Mouse (Mus musculus) hindbrain, embryonic 13.5 days (tissue): ENCODE data around the gene D630023F18Rik. TPM values are rescaled to one million over a fixed set of nuclear protein-coding genes. Genes with fewer than 3 reads are reported as not detected.

Source experiments
- ATAC-seq: fragments of 200-750 bp; cut with Nextera tagmentation; 2 replicates; pipeline ENCODE4 v1.8.0; 2017; ENCODE audit warnings: moderate TSS enrichment; ENCODE audit not compliant: low FRiP score
- H3K27ac ChIP-seq: fragments of 300-500 bp; sonication (generic); 2 replicates; pipeline ENCODE4 v1.5.1; 2015; ENCODE audit warnings: inconsistent platforms, mild to moderate bottlenecking, moderate library complexity
- H3K27me3 ChIP-seq: fragments of 300-500 bp; sonication (generic); 2 replicates; pipeline ENCODE4 v1.6.1; 2015; ENCODE audit warnings: mild to moderate bottlenecking, inconsistent platforms
- H3K36me3 ChIP-seq: fragments of 300-500 bp; sonication (generic); 2 replicates; pipeline ENCODE4 v1.6.1; 2015; ENCODE audit warnings: mild to moderate bottlenecking, inconsistent platforms
- H3K4me1 ChIP-seq: fragments of 300-500 bp; sonication (generic); replicated peaks from 2 replicates; pipeline ENCODE4 v1.6.1; 2015; ENCODE audit warnings: inconsistent platforms
- H3K4me2 ChIP-seq: fragments of 300-500 bp; sonication (generic); 2 replicates; pipeline ENCODE4 v1.6.1; 2015; ENCODE audit warnings: inconsistent platforms, mild to moderate bottlenecking, moderate library complexity
- H3K4me3 ChIP-seq: fragments of 300-500 bp; sonication (generic); 2 replicates; pipeline ENCODE4 v1.5.1; 2015; ENCODE audit warnings: mild to moderate bottlenecking, inconsistent platforms
- H3K9ac ChIP-seq: fragments of 300-500 bp; sonication (generic); 2 replicates; pipeline ENCODE4 v1.6.1; 2015; ENCODE audit warnings: mild to moderate bottlenecking, inconsistent platforms
- H3K9me3 ChIP-seq: fragments of 300-500 bp; sonication (generic); 2 replicates; pipeline ENCODE4 v1.6.1; 2016; ENCODE audit warnings: inconsistent platforms
- WGBS: fragments of 180-500 bp; shearing (Covaris S2); methylation state at CpG from one replicate; pipeline ENCODE4 v1.1.7; 2015; 5-methylcytosine and 5-hydroxymethylcytosine counted together
- polyA plus RNA-seq: library from polyadenylated mRNA; unstranded; fragments of >200 nt; fragmentation: Nextera tagmentation; extraction: Ambion mirVana; gene quantifications from 2 replicates; pipeline ENCODE4 v1.2.1, GENCODE M21; 2015

Gene D630023F18Rik
- polyA plus RNA-seq, 1 experiment from 2014 or later: 0.70 TPM

GRCm38 (mm10) chr1:65107654-65108279, 15.2 kb downstream of the D630023F18Rik start:
- peaks cover 4% of the 10 kb centered on the region for H3K4me1 ChIP-seq
- 95% methylated on average over 10 of the region's 10 CpGs for WGBS
- H3K36me3 ChIP-seq: no peaks in the 10 kb centered on the region
- no peaks in the 10 kb centered on the region for H3K9me3 ChIP-seq
- no peak overlapping the region for H3K9ac ChIP-seq
- H3K27ac ChIP-seq: no peak overlapping the region
- H3K4me2 ChIP-seq: no peak overlapping the region
- H3K4me3 ChIP-seq: no peak overlapping the region
- no peak for ATAC-seq
- H3K27me3 ChIP-seq: no peaks in the 10 kb centered on the region

- Histone ChIP-seq H3K4me3 (no peak within 1 kb of the TSS), H3K27ac (no peak within 1 kb of the TSS), H3K9me3 (no peaks in the 10 kb centered on the region), H3K36me3 (no peaks in the 10 kb centered on the region), H3K4me1 (no peaks in the 10 kb centered on the region), H3K9ac (no peak within 1 kb of the TSS), H3K4me2 (no peak within 1 kb of the TSS), H3K27me3 (no peaks in the 10 kb centered on the region)
- no peak for ATAC-seq
- WGBS: 82% methylated on average over 11 of the region's 11 CpGs
These were observed 19.7 kb downstream of the D630023F18Rik start, which contains the start of gene Cryga for GRCm38 (mm10) chr1:65103273-65103672. TSS of gene Cryga (minus strand) at chr1:65103373.

GRCm38 (mm10) chr1:65096953-65097352, 26.1 kb downstream of the D630023F18Rik start:
- Histone ChIP-seq H3K4me2 (no peak overlapping the region), H3K9me3 (no peaks in the 10 kb centered on the region), H3K4me1 (no peaks in the 10 kb centered on the region), H3K27ac (no peak overlapping the region), H3K9ac (no peak overlapping the region), H3K4me3 (no peak overlapping the region), H3K36me3 (no peaks in the 10 kb centered on the region), H3K27me3 (no peaks in the 10 kb centered on the region)
- WGBS: 90% methylated on average over 3 of the region's 3 CpGs
- no peak for ATAC-seq

GRCm38 (mm10) chr1:65091566-65091965, 31.4 kb downstream of the D630023F18Rik start:
- Histone ChIP-seq H3K36me3 (no peaks in the 10 kb centered on the region), H3K4me1 (no peaks in the 10 kb centered on the region), H3K9ac (no peak overlapping the region), H3K9me3 (no peaks in the 10 kb centered on the region), H3K4me2 (no peak overlapping the region), H3K27ac (no peak overlapping the region), H3K27me3 (no peaks in the 10 kb centered on the region), H3K4me3 (no peak overlapping the region)
- 93% methylated on average over 3 of the region's 3 CpGs for WGBS
- ATAC-seq: no peak

GRCm38 (mm10) chr1:65090370-65090769, 32.6 kb downstream of the D630023F18Rik start:
- Histone ChIP-seq H3K27me3 (no peaks in the 10 kb centered on the region), H3K4me2 (no peak overlapping the region), H3K4me1 (no peaks in the 10 kb centered on the region), H3K9ac (no peak overlapping the region), H3K36me3 (no peaks in the 10 kb centered on the region), H3K9me3 (no peaks in the 10 kb centered on the region), H3K27ac (no peak overlapping the region), H3K4me3 (no peak overlapping the region)
- ATAC-seq: no peak
- 82% methylated on average over 2 of the region's 2 CpGs for WGBS

GRCm38 (mm10) chr1:65088567-65089356, 34.3 kb downstream of the D630023F18Rik start:
- no peak overlapping the region for H3K27ac ChIP-seq
- no peak for ATAC-seq
- H3K4me1 ChIP-seq: no peaks in the 10 kb centered on the region
- H3K4me2 ChIP-seq: no peak overlapping the region
- WGBS: 85% methylated on average over 6 of the region's 6 CpGs
- no peaks in the 10 kb centered on the region for H3K9me3 ChIP-seq
- H3K36me3 ChIP-seq: no peaks in the 10 kb centered on the region
- H3K27me3 ChIP-seq: no peaks in the 10 kb centered on the region
- H3K4me3 ChIP-seq: no peak overlapping the region
- no peak overlapping the region for H3K9ac ChIP-seq

GRCm38 (mm10) chr1:65082188-65082587, 40.8 kb downstream of the D630023F18Rik start, which contains the start of gene Crygb:
TSS of gene Crygb (minus strand) at chr1:65082288.
- Histone ChIP-seq H3K4me1 (no peaks in the 10 kb centered on the region), H3K4me2 (no peak within 1 kb of the TSS), H3K4me3 (no peak within 1 kb of the TSS), H3K27ac (no peak within 1 kb of the TSS), H3K27me3 (no peaks in the 10 kb centered on the region), H3K36me3 (no peaks in the 10 kb centered on the region), H3K9me3 (no peaks in the 10 kb centered on the region), H3K9ac (no peak within 1 kb of the TSS)
- no peak for ATAC-seq
- WGBS: 32% methylated on average over 7 of the region's 7 CpGs

GRCm38 (mm10) chr1:65075607-65076006, 47.4 kb downstream of the D630023F18Rik start:
- no peaks in the 10 kb centered on the region for H3K9me3 ChIP-seq
- 27% methylated on average over 5 of the region's 5 CpGs for WGBS
- H3K36me3 ChIP-seq: no peaks in the 10 kb centered on the region
- H3K9ac ChIP-seq: no peak overlapping the region
- ATAC-seq: no peak
- no peaks in the 10 kb centered on the region for H3K27me3 ChIP-seq
- H3K27ac ChIP-seq: no peak overlapping the region
- no peak overlapping the region for H3K4me2 ChIP-seq
- H3K4me3 ChIP-seq: no peak overlapping the region
- H3K4me1 ChIP-seq: no peaks in the 10 kb centered on the region

GRCm38 (mm10) chr1:65073589-65073988, 49.4 kb downstream of the D630023F18Rik start, which contains the start of gene Crygc:
TSS of gene Crygc (minus strand) at chr1:65073689.
- no peaks in the 10 kb centered on the region for H3K27me3 ChIP-seq

GRCm38 (mm10) chr1:65067842-65068241, 55.2 kb downstream of the D630023F18Rik start:
- Histone ChIP-seq H3K4me1 (no peaks in the 10 kb centered on the region), H3K36me3 (no peaks in the 10 kb centered on the region), H3K9ac (no peak overlapping the region), H3K27ac (no peak overlapping the region), H3K4me3 (no peak overlapping the region), H3K27me3 (no peaks in the 10 kb centered on the region), H3K9me3 (no peaks in the 10 kb centered on the region), H3K4me2 (no peak overlapping the region)
- ATAC-seq: no peak

More at GRCm38 (mm10) chr1:65073589-65073988, 49.4 kb downstream of the D630023F18Rik start, which contains the start of gene Crygc:
- no peaks in the 10 kb centered on the region for H3K9me3 ChIP-seq
- H3K4me2 ChIP-seq: no peak within 1 kb of the TSS
- H3K36me3 ChIP-seq: no peaks in the 10 kb centered on the region
- H3K4me1 ChIP-seq: no peaks in the 10 kb centered on the region
- ATAC-seq: no peak
- no peak within 1 kb of the TSS for H3K4me3 ChIP-seq
- H3K9ac ChIP-seq: no peak within 1 kb of the TSS
- WGBS: 57% methylated on average over 6 of the region's 6 CpGs
- no peak within 1 kb of the TSS for H3K27ac ChIP-seq

GRCm38 (mm10) chr1:65064201-65064600, 58.8 kb downstream of the D630023F18Rik start:
- Histone ChIP-seq H3K9me3 (no peaks in the 10 kb centered on the region), H3K27me3 (no peaks in the 10 kb centered on the region)

GRCm38 (mm10) chr1:65063352-65063751, 59.7 kb downstream of the D630023F18Rik start, which contains the start of gene Crygd:
TSS of gene Crygd (minus strand) at chr1:65063452.
- H3K9me3 ChIP-seq: no peaks in the 10 kb centered on the region
- H3K4me2 ChIP-seq: no peak within 1 kb of the TSS
- no peak for ATAC-seq
- whole genome bisulfite sequencing: 50% methylated on average over 8 of the region's 8 CpGs
- H3K4me3 ChIP-seq: no peak within 1 kb of the TSS
- no peak within 1 kb of the TSS for H3K9ac ChIP-seq
- H3K27ac ChIP-seq: no peak within 1 kb of the TSS
- no peaks in the 10 kb centered on the region for H3K36me3 ChIP-seq
- H3K4me1 ChIP-seq: no peaks in the 10 kb centered on the region
- H3K27me3 ChIP-seq: no peaks in the 10 kb centered on the region

More at GRCm38 (mm10) chr1:65064201-65064600, 58.8 kb downstream of the D630023F18Rik start:
- Histone ChIP-seq H3K27ac (no peak overlapping the region), H3K9ac (no peak overlapping the region), H3K36me3 (no peaks in the 10 kb centered on the region), H3K4me2 (no peak overlapping the region), H3K4me3 (no peak overlapping the region), H3K4me1 (no peaks in the 10 kb centered on the region)
- WGBS: 80% methylated on average over 15 of the region's 15 CpGs
- no peak for ATAC-seq
